Mouse (Mus musculus) adrenal gland, postnatal 25 days (tissue): ENCODE measurements at regions not wholly inside any gene's neighbourhood (a gene's known extent, or its start where the extent isn't known, plus 50 kb on each side); places are given as distances from the start of the nearest gene placed in this dataset.
A peak's percentile ranks its signal among the peaks of the same experiment; 100 is the strongest.

Source experiments
- DNase-seq: peaks from one replicate; pipeline ENCODE4 v3.0.0; 2021; ENCODE audit warnings: mixed read lengths

DNA sequence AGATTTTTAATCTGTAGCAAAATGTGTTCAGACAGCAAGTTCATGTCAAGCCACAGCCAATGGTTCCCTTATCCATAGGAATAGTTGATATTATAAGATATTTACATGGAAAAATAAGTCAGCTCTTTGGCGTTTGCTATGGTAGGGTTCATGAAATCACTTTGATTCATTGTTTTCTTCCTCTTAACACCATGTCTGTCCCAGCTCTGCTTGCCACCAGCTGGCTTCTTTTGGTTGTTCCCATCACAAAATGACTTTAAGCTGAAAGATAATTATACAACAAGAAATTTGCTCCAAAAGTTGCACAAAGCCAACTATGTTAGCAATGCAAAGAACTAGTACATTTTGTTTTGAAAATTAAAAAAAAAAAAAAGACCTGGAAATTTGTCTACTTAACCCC, 99.9 kb upstream of the Tcf21 start:
- no peak for DNase-seq

DNA sequence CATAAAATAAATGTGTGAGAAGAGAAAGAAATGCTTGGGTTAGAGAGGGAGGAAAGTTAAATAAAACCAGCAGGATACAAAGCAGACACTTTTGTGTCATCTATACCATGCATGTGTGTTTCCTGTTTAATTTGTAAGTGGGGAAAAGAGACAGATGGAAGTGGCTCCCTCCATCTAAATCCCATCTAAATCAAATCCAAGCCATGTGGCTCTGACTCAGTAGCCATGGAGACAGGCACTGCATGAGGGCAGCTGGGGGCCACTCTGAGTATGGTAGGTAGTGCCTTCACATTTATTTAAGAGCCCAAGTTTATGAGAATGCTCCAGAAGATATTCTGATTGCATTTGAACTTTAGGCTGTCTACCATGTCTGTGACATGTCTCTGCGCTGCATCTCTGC, 97.8 kb upstream of the Tcf21 start:
- DNase-seq: no peak

DNA sequence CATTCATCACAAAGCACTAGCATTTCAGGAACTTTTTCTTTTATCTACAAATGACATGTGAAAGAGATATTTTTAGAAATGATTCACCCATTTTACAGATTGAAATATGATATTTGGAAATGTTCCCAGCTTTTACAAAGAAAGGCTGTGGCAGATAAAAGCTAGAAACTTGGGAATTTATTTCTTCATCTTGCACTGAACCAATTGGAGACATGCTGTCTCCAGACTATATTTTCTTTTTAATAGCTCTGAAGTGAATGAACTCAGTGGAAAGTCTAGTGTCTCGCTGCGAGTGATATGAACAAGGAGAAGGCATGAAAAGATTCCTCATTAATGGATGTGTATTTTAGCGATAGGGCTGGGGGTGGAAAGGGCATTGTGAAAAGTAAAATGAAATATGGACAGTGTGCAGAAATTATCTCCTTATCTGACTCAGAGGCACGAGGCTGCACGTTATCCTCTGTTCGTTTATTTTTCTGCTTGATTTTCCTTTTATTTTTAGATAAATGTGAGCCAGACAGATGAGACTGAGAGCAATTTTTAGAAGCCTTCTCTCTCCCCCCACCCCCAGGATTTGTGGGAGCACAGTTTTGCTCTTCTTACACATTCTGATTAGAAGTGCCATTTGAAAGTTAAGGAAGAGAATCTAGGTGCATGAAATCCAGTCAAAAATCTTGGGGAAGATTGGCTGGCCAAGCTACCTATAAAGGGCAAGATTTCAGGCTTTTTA, 96.0 kb upstream of the Tcf21 start:
- no peak for DNase-seq

DNA sequence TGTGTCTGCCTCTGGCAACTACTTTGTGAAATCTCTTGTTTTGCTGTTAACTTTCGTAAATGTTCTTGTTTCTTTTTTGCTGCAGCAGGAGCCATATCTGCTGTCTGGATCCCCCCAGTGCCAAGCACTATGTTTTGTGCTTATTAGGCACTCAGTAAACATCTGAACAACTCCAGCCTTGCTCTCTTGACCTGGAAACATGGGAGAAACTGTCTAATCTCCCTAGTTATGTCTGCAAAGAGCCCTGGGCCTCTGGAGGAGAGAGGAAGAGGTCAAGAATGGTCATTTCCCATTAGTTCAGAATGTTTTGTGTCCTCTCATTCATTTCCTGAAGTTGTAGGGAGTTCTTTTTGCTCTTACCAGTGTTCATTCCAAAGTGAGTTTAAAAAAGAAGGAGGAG, 93.1 kb upstream of the Tcf21 start:
- DNase-seq: no peak

DNA sequence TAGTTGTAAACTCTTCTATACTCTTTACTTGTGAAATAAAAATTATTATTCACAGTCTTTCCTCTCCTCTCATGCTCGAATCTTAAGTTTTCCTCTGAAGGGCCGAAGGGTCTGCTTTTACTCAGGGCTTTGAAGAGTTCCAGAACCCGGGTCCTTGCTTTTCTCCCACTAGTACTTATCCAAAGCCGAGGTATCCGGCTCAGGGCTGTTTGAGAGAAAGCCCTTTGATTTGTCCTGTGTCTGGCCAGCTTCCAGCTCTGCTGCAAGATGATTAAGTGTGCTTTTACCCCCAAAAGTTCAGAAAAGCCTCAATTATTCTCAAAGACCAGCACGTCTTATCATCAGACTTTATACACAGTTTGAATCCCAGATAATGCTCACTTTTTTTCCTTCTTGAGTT, 88.7 kb upstream of the Tcf21 start:
- peak; percentile 10 for DNase-seq

DNA sequence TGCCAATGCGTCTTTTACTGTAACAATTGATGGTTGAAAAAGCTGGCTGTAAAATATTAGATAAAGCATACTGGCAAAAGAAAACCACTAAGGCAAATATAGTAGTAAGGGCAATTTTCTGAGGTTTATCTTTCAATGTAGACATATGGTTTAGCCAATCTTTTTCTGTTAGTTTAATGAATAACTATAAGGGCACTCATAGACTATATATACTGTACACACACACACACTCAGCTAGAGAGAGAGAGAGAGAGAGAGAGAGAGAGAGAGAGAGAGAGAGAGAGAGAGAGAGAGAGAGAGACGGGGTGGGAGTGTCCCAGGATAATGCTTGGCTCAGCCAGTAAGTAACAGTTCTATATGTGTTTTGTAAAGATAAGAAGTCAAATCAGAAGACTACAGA, 85.3 kb upstream of the Tcf21 start:
- DNase-seq: no peak

DNA sequence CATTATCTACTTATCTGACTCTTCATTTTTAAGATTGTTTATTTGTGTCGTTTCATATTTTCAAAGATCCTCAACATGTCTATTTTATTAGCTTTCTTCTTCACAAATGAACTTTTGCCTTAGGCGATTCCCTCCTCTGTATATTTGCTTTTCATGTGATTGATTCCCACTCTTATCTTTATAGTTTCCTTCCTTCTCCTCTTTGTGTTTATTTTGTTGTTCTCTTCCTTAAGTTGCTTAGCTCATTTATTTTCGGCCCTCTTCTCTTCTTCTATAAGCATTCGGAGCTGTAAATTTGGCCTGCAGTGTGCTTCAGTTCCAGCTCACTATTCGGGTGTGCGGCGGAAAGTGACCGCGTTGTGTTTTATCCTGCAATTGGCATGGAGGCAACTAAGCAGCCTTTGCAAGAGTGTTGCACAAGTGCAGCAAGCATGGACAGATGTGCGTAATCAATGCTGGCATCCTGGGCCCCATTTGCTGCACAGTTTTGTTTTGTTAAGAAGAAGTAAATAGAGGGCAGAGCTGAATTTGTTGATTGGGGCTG, 73.5 kb upstream of the Tcf21 start:
- no peak for DNase-seq

DNA sequence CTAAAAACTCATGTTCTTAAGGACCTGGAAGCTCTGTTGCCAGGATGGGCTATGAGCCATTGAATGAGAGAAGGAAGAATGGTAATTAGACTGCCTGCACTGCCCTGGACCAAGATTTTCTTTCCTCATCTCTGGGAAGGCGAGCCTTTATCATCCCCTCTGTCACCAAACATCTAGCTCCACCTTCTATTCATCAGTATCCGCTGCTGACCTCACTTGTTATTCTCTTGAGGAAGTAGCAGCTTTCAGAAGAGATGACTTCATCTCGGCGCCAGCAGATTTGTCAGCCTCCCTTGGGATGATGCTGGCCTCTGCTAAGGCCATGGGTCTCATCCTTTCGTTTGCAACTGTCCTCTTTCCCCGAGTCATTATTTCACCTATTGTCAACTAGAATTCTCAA, 67.5 kb upstream of the Tcf21 start:
- no peak for DNase-seq

DNA sequence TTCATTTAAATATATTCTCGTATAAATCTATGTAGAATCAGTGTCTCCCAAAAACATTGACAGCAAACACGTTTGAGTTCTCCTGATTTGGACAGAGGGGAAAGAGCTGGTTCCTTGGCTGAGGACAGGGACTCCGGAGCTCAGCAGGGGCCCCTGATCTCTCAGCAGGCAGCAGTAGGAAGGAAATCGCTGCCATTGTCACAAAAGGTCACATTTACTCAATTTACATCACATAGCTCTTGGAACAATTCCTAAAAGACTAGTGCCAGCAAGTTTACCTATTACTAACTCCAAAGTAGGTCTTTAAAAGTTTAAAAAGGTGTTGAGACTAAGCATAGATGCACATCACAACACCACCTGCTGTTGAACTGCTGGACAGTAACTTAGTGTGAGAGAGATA, 59.7 kb upstream of the Tcf21 start:
- DNase-seq: no peak

DNA sequence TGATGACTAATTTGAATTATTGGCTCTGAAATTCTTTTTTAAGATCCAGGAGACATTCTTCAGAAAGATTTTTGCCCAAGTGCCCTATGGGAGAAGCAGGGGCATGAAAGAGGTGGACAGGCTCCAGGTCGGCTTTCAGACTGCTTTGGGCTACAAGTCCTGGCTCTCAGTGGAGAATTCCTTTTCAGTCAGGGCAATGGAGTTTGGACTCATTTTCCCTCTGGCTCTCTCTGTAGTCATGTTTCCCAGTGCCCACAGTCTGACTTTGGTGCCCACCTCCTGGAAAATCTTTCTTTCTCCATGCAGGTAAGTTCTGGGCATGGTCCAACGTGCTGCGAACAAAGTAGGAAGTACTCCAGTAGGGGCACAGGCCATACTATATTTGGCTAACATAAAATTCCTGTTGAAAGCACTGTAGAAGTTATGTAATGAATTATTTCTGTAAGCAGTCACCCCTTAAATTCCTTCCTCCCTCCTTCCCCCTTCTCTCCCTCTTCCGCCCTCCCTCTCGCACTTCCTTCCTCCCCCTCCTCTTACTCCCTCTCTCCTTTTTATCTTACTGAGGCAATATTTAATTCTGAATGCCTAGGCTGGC, 57.7 kb upstream of the Tcf21 start:
- DNase-seq: no peak

DNA sequence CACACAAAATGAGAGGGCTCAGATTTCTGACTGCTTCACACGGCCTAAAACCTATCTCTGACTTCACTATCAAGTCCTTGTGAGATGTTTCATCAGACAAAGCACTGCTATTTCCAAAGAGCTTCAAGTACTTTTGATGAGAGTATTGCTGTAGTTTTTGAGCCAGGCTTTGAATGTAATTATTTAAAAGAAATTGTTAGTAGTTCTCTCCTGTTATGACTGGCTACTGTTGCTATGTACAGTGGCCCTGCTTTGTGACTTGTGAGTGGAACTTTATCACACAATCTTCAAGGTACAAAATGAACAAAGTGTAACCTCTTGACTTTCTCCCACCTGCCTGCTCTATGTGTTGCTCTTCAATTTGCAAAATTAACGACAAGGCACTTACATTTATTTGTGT, 57.1 kb upstream of the Tcf21 start:
- no peak for DNase-seq

DNA sequence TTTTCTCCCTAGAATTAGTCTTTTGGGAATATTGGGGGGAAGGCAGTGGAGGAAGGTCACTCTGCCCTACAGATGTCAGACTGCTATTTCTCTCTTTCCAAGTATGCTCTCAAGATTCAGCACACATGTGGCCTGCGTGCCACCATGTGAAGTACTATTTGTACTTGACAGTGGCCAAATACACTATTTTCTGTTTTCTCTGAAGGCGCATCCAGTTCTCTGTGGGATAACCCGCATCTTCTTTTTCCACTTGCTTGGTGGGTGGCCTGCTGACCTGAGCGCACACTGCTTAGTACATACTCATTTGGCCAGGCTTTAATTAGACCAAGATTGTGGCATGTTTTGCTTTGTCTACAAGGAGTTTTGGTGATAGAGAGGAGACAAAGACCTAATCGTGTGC, 55.7 kb upstream of the Tcf21 start:
- no peak for DNase-seq

DNA sequence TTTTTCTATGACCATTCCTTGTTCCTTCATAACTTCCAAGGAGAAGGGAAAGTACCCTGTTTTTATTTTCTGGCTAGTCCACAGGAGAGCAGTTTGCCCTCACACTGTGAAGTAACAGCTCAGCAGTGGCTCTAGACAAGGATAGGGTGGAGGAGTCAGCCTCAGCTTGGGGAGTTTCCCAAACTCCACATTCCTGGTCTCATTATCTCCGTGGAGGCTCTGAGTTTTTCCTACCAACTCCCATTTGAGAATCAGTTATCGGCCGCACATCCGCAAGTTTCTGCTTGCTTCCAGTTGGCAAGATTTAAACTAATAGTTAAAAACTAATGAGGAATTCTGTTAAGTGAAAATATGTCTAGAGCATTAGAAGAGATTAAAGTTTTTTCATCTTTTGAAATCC, 55.2 kb upstream of the Tcf21 start:
- no peak for DNase-seq
